Mouse (Mus musculus): ENCODE data around the gene Mettl22.

Gene Mettl22

DNA sequence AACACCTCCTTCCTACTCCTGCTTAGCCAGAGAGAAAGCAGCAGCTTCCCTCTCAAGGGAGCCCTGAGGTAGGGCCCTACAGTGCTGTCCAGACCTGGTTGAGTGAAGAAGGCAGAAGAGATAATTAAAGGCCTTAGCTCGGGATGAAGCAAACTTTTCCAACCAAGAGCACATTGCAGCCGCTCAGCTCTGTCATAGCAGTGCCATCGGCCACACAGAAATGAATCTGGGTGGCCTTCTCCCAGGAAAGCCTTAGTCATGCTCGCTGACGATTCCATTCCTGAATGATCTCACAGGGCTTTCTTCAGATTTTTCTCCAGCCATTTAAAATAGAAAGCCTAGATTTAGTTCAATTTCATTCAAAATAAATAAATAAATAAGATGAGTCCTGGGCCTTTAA is 39.3 kb downstream of the Mettl22 start:
- no peak for DNase-seq (ENCODE audit: low spot score in 2 of 2)

DNA sequence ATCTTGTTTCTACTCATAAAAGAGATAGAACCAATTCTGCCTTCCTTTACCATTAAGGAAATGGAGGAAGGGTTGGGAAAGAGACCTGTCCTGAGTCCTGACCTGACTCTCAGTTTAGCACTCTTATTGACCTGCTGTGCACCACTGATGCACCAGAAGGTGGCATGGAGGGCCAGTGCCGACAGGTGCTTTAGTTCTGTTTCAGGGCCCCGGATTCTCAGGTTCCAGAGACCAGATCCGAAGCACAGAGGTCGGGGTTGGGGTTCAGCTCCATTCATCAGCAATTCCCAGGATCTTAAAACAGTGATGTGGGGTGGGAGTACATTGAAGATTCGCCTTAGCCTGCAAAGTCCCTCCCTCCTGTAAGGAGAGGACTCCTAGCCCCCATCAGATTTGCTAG is 42.2 kb downstream of the Mettl22 start:
- DNase-seq (ENCODE audit: low spot score in 2 of 2) = no peak

DNA sequence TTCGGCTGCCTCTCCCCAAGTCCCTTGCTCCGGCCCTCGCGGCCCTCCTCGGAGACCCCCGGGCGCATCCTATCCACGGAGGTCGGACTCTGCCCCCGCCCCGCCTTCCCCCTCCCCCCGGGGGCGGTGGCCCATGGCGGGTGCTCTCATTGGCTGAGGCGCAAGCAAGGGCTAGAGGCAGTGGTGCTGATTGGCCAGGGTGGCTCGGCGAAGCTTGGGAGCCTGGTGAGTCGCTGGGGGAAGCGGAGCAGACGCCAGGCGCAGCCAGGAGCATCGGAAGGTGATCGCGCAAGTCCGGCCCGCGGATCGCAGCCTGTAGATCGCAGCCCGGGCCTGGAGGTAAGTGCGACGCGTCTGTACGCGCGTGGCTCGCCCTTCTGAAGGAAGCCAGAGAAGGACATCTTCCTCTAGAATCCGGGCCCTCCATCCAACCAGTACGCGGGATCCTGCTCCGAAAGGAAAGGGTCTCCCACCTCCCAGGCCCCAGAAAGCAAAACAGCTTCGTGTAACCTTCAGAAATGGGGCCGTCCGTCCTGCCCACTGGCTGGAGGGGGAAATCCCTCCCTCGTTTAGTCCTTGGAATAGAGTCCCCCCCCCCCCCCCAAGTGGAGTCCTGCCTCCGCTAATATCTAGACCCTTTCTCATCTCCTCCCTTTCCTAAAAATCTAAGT is 42.8 kb downstream of the Mettl22 start, which contains the start of gene Abat:
TSS of gene Abat (plus strand) at position 194 of the 671 bp plus-strand sequence.
- DNase-seq (ENCODE audit: low spot score in 2 of 2) = peak; percentile 92 to 94

DNA sequence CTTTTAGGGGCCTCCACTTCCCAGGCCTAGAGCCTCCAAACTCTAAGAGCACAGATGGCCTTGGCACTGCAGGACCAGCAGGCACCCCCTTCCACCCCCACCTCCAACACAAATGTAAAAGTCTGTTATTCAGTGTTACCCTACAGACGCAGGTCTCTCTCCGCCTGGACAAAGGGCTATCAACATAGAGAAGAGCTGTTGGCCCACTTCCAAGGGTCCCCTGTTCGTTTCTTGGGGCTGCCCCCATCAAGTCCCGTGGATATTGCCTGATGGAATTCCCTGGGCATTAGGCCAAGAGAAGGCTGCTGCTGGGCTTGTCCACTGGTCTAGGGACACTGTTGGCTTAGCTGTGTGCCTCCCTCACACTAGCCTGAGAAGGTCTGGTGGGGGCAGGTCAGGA is 43.6 kb downstream of the Mettl22 start:
- peak; percentile 12 to 20 for DNase-seq (ENCODE audit: low spot score in 2 of 2)

DNA sequence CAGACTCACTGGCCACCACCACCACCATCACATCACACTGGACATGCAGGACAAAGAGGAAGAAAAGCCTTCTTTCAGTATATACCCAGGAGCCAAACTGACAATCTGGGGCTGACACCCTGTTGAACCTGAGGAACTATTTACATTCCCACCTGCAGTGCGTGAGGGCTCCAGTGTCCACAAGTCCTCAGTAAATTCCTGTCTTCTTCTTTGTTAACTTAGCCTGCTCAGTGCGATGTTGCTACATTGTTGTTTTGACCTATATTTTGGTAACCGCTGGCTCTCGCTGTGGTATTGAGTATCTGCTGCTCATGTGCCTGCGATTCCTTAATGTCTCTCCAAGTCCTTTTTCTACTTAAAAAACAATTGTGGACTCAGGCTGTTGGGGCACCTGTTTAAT is 49.9 kb downstream of the Mettl22 start:
- no peak for DNase-seq (ENCODE audit: low spot score in 2 of 2)

DNA sequence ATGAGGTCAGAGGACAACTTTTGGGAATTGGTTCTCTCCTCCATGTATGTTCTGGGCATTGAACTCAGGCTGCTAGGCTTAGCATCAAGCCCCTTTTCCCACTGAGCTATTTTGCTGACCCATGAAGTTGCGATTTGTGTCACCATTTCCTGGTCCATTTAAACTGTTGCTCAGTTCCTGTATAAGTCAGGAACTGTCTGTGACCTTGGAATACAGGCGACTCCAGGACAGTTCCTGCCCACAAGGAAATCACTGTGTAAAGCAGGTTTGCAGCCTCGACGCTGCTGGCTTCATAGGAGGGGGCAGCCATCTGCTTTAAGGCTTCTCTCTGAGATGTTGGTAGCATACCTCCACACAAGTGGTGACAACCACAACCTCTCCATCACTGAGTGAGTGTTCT is 50.7 kb downstream of the Mettl22 start:
- DNase-seq (ENCODE audit: low spot score in 2 of 2) = no peak

DNA sequence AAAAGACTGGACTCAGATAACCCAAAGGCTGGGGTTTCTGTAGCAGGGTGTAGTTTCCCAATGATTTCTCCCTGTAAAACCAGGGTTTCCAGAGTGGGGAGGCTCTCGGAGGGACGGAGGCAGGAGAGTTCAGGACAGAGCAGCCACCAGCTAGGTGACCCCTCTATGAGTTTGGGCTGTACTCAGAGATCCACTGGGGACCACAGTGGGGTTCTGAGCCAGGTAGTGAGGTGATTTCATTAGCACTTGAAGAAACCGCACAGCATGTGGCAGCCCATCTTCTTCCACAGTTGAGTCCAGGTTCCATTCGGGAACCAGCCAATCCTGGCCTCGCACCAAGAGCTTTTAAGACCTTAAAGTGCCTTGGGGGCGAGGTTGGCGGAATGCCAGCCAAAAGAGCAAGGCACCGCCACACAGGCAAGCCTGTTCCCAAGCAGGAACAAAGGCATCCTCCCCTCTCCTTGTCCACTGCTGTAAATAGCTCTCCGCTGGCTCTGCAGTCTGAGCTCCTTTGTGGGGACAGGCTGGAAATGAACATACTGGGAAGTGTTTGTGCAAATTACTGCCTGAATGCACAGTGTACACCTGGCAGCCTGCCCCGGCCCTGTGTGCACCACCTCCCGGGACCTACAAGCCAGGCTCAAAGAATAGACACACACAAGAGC is 53.0 kb downstream of the Mettl22 start:
- DNase-seq (ENCODE audit: low spot score in 2 of 2) = peak in 1 of 2 experiments; percentile 10

DNA sequence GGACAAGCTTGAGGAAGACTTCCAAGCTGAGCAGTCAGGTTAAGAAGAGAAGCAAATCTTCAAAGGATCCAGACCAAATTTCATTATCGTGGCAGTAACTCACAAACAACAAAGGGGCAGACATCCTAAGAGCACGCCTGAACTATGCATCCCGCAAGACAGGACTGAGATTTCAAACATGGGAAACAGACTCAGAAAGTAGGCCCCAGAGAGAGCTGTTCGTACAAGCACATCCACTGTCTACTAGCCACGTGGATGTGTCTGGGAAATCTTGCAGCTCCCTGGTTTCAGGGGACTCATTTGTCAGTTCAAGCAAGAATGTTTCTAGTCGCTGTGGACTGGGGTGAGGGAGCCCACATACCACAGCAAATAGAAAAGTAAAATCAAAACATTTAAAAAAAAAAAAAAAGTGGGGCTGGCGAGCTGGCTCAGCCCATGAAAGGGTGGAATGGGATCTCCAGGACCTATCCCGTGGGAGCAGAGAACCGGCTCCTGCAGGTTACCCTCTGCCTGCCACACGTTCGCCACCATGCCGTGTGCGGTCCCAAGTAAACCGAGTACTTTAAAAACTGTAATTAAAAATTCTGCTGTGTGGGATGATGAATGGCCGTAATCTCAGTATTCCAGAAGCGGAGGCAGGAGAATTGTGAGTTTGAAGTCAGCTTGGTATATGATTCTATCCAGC is 53.7 kb downstream of the Mettl22 start:
- no peak for DNase-seq (ENCODE audit: low spot score in 2 of 2)

DNA sequence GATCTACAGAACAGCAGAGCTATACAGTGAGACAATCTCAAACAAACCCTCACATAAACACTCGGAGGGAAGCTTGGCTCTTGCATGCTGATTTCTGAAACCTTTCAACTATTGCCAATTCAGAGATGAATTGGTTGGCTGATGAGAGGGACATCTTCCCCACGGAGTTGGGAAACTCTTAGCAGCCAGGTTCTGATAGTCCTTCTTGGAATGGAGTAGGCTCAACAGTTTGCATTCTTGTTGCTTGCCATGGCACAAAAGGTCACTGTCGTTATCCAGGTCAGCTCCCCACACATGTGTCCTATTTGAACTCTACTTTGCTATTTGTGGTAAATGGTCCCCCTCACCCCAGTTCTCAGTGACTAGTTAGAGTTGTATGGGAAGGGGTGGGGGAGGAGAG is 54.7 kb downstream of the Mettl22 start:
- no peak for DNase-seq (ENCODE audit: low spot score in 2 of 2)

DNA sequence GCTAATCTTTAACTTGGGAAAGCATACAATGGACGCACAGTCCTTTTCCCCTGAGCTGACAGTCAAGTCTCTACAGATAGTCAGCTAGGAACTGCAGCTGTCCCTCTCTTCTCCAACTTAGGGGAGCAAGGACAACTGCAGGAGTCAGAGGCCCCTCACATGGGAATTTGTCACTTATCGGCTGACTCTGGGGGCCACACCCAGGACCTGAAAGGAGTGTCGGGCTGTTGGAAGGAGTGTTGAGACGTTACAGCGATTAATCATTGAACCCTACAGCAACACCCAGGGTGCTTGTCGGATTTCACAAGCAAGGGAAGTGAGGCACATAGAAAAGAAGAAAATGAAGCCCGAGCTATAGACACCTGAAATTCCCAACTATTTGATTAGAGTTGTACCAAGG is 55.3 kb downstream of the Mettl22 start:
- DNase-seq (ENCODE audit: low spot score in 2 of 2) = no peak

DNA sequence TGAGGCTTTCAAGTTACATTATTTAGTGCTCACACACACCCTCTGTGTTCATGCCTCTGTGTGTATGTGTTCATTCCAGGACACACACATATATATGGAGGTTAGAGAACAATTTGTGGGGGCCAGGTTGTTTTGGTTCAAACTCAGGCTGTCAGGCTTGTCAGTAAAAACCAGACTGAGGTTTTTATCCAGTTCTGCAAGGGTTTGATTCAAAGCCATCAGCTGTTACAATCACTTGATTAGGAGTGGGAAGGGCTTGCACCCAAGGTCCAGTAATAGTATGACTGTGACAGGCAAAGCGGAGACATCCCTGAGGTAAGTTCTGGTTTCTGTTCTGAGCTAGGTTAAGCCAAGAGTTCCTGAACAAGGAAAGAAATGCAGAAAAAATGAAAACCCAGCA is 58.8 kb downstream of the Mettl22 start:
- no peak for DNase-seq (ENCODE audit: low spot score in 2 of 2)

DNA sequence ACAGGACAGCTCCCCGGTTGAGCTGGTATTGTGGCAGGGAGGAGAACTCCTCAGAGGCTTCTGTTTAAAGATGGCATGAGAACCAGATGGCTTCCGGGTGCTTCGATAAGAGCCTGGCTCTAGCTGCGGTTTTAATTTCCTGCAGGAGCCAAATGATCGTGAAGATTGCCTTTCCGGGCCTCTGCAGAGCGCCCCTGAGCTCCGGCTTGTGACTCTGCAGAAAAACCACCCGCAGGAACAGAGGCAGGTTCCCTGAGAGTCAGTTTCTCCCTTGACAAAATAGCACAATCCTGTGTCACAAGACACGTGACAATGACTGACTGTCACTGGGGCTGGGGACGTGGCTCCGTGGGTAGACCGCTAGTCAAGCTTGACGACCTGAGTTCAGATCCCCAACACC is 59.4 kb downstream of the Mettl22 start:
- DNase-seq (ENCODE audit: low spot score in 2 of 2) = no peak

DNA sequence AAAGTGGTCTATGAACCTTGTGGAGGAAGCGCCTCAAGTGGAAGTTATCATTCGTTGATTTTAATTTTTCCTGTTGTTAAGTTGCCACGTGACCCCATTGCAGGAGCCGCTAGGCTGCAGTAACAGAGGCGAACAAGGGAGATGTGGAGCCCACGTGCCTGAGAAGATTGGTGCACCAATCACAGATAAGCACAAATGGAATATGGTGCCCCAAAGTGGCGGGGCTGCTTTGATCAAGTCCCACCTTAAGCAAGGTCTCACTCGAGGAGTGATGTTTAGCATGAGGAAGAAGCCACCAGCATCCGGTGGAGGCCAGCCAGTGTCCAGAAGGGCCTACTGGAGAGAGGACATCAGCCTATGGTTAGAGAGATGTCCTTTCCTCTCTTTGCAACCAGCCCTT is 61.9 kb downstream of the Mettl22 start:
- no peak for DNase-seq (ENCODE audit: low spot score in 2 of 2)

DNA sequence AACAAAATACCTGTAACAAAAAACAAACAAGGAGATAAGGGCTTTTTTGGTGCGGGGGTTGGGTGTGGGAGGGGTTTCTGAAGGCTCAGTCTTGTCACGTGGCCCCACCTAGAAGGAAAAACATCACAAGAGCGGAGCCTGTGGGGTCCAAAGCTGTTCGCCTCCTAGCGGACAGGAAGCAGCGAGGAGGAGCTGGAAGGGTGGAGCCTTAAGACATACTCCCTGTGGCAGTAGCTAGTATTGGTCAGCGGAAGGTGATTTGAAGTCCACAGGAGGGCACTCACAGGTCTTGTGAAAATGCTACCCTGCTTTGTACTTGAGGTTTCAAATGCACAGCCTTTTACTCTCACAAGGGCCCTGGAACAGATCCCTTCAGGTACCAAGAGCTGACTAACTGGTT is 62.3 kb downstream of the Mettl22 start:
- no peak for DNase-seq (ENCODE audit: low spot score in 2 of 2)

DNA sequence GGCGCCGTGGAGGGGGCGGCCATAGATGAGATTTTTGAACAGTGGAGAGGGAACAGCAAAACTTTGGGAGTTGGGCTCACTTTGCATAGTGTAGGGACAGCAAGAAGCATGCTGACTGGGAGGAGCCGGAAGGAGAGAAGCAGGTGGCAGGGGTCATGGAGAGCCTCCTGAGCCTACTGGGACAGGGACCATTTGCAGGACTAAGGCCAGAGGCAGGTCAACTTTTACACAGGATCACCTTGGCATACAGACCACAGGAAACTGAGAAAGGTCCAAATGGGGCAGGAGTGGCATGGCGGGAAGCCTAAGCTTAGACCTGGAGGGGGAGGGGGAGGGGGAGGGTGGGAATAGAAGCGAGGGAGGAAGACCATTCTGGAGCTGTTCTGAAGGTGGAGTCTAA is 62.9 kb downstream of the Mettl22 start:
- DNase-seq (ENCODE audit: low spot score in 2 of 2) = no peak

DNA sequence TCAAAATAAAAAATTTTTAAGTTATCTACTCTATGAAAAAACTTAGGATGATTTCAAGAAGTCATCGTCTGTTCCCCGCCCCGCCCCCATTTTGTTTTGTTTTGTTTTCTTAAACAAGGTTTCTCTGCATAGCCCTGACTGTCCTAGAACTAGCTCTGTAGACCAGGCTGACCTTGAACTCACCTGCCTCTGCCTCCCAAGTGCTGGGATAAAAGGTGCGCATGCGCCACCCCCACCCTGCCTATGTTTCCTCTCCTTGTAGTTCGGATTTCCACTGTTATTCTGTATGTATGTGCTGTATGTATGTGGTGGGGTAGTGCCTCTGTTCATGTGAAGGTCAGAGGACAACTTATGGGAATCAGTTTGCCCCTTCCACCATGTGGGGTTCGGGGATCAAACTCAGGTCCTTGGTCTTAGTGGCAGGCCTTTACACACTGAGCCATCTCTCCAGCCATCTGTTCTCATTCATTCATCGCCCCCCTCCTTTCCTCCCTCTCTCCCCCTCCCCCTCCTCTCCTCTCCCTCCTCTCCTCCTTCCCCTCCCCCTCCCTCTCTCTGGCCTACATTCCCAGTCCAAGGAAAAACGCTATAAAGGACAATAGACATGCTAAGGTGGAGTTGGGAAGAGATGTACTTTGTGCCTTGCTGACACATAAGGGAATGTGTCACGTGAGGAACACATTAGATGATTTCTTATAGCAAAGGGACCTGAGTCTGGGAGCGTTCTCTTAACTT is 64.0 kb downstream of the Mettl22 start:
- DNase-seq (ENCODE audit: low spot score in 2 of 2) = no peak

DNA sequence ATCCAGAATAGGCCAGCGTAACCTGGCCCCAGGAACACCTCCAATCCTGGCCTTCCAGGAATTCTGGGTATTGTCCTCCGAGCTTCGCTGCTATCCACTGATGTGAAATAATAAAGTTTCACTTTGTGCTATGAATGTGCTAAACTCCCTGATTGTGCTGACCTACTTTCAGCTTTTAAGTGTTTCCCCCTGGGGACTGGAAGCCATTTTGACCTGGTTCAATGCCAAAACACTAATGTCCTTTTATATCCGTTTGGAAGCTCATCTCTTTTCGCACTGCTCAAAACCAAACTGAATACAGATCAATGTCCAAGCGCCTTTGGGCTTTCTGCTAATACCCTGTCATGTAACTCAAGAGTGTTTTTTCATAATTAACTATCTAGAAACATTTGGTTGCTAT is 64.8 kb downstream of the Mettl22 start:
- DNase-seq (ENCODE audit: low spot score in 2 of 2) = peak; percentile 18 to 20

DNA sequence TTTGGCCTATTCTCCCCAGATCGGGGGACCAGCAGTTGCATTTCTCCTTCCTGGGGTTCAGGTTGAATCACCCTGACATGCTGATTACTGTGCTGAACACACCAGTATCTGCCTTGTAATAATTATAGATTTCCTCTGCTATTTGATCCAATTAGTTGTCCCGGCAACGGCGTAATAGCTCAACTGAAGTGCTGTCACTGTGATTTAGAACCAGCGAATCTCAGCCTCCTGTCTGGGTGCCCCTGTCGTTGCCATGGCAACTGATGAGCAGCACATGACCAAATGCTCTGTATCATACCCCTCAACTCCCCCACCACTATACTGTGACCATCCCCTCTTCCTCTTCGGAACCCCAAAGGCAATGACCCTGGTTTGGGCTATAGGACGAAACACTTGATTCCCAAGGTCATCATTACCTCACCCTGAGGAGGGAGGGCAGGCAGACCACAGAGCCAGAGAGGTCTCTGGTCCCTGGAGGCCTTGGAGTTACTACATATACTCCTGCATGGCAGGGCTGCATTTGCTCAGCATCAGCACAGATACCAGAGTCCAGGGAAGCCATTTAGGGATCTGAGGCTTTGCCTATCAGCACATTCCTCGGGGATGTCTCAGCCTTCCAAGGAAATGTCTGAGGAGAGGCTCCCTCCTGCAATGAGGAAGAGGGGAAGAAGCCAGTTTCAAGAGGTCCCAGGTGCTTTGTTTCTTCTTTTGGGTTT is 68.7 kb downstream of the Mettl22 start:
- no peak for DNase-seq (ENCODE audit: low spot score in 2 of 2)
